15 mouse cellular contexts compared by ENCODE assay signal in genomic region chr4:134863937-134864729, GRCm38 (mm10). TPM values are rescaled to one million over a fixed set of nuclear protein-coding genes. Genes with fewer than 3 reads are reported as not detected.
A peak's percentile ranks its signal among the peaks of the same experiment; 100 is the strongest.
DNase-seq lines count a peak whose midpoint lies in the region; ATAC-seq and TF ChIP-seq lines count a peak whose summit lies in the region.
"Had no signal": no experiment of that assay in that cellular context is flagged by ENCODE, and none has a peak within 500 bp of the region (broad histone marks: within the 10 kb centered on the region; RNA-seq: fewer than 3 reads in every experiment).

Rhd (plus strand) TSS chr4:134864536.

- H3K4me3 ChIP-seq in lung, embryonic 14.5 days (ENCODE audit: low read depth, low read length): peak within 1 kb of the TSS; percentile 17; the same call in 1 of the 2 replicates
- peak within 1 kb of the TSS; percentile 20 for H3K4me3 ChIP-seq in spleen, adult 2 months (ENCODE audit: extremely low read depth, insufficient read depth, insufficient read length)
- H3K4me3 ChIP-seq: neural tube, embryonic 13.5 days had no signal

- DNase-seq in lung, embryonic 14.5 days: no peak
- no peak for DNase-seq in lung, postnatal 25 days (ENCODE audit: low spot score)
- DNase-seq in c-Kit-negative CD71-positive TER-119-positive erythroid progenitor cells, embryonic 14.5 days (ENCODE audit: low read depth, low spot score): peak; percentile 71
- no peak for DNase-seq in spleen, adult 2 months (ENCODE audit: low read depth in 1 of 2, low spot score in 2 of 2)
- no peak for DNase-seq in right cerebral cortex, postnatal 4 days
- DNase-seq in natural killer cell, adult 2 months (ENCODE audit: low spot score in 2 of 2): no peak
- DNase-seq: adrenal gland, postnatal 10 days; cerebellum, adult 2 months; gastrocnemius, postnatal 36 days; kidney, postnatal 36 days; thymus, postnatal 36 days had no signal

- TF ChIP-seq POLR2A in spleen, adult 2 months (IDR thresholded peaks at IDR 0.05; ENCODE audit: low read depth, low read length): no peak

- no peak for ATAC-seq in lung, embryonic 14.5 days (ENCODE audit: insufficient read depth)
- no peak for ATAC-seq in hematopoietic stem cell, adult 5-6 weeks (replicated peaks in 1 of 2; ENCODE audit: insufficient read depth in 1 of 2, low FRiP score in 2 of 2, low TSS enrichment in 1 of 2, low read depth in 1 of 2, poor library complexity in 2 of 2, severe bottlenecking in 2 of 2)
- no peak for ATAC-seq in frontal cortex, adult (ENCODE audit: low TSS enrichment)

- H3K4me2 ChIP-seq in lung, embryonic 14.5 days: no peak within 1 kb of the TSS
- H3K4me2 ChIP-seq: neural tube, embryonic 13.5 days had no signal

- WGBS in lung, embryonic 14.5 days: 52% methylated on average over 14 of the region's 14 CpGs
- WGBS in spleen, adult 2 months: 79% methylated on average over 14 of the region's 14 CpGs

- H3K27ac ChIP-seq in lung, embryonic 14.5 days (ENCODE audit: low read depth): no peak within 1 kb of the TSS; the same call in 1 of the 2 replicates
- peak within 1 kb of the TSS; percentile 20; the same call in 1 of the 2 replicates for H3K27ac ChIP-seq in spleen, adult 2 months (ENCODE audit: insufficient read depth, low read length)
- H3K27ac ChIP-seq: neural tube, embryonic 13.5 days had no signal

- H3K9me3 ChIP-seq in lung, embryonic 14.5 days (ENCODE audit: low read depth, low read length): no peaks in the 10 kb centered on the region
- H3K9me3 ChIP-seq: neural tube, embryonic 13.5 days had no signal

- no peaks in the 10 kb centered on the region for H3K36me3 ChIP-seq in lung, embryonic 14.5 days (ENCODE audit: insufficient read depth)
- H3K36me3 ChIP-seq in spleen, adult 2 months (ENCODE audit: control insufficient read depth, insufficient read depth, low read length): no peaks in the 10 kb centered on the region
- H3K36me3 ChIP-seq: neural tube, embryonic 13.5 days had no signal

- TF ChIP-seq CTCF in lung, embryonic 14.5 days (IDR thresholded peaks at IDR 0.05; ENCODE audit: low read depth): no peak
- no peak for TF ChIP-seq CTCF in spleen, adult 2 months (IDR thresholded peaks at IDR 0.05; ENCODE audit: extremely low read depth, insufficient read depth, insufficient read length, insufficient replicate concordance)

- H3K4me1 ChIP-seq in lung, embryonic 14.5 days (ENCODE audit: insufficient read depth): no peaks in the 10 kb centered on the region
- H3K4me1 ChIP-seq in spleen, adult 2 months (ENCODE audit: control insufficient read depth, insufficient read depth, insufficient read length): no peaks in the 10 kb centered on the region

- H3K9ac ChIP-seq in lung, embryonic 14.5 days: peak within 1 kb of the TSS; percentile 9; the same call in 1 of the 2 replicates
- H3K9ac ChIP-seq: neural tube, embryonic 13.5 days had no signal

- H3K27me3 ChIP-seq in lung, embryonic 14.5 days (ENCODE audit: insufficient read depth, low read length): peaks cover 9% of the 10 kb centered on the region
- H3K27me3 ChIP-seq in spleen, adult 2 months (ENCODE audit: control insufficient read depth, insufficient read depth, low read length): peaks cover 1% of the 10 kb centered on the region; the same call in 1 of the 2 replicates

RNA-seq across cellular contexts. Expression of gene Rhd, which starts in this region (rescaled TPM):
- polyA plus RNA-seq in lung, embryonic 14.5 days (2014; fragmentation: Nextera tagmentation; extraction: Ambion mirVana): 1.6 and 1.7 TPM in 2 replicates
- total RNA-seq in hematopoietic stem cell, adult 5-6 weeks (2017): 5.5 and 34.6 TPM in 2 replicates
- 69.5 and 84.0 TPM in 2 replicates for polyA plus RNA-seq in spleen, adult 2 months (2012; rRNA removed)
- total RNA-seq: gastrocnemius, postnatal 36 days; left cerebral cortex, postnatal 14 days had no signal

Comparison
In these comparisons a context has a peak if more than half of its experiments do, and no peak if none do; other contexts are left out.
1. RNA of gene Rhd (polyA plus RNA-seq): 69.5 to 84.0 TPM in spleen, adult 2 months; 1.6 to 1.7 TPM in lung, embryonic 14.5 days; every median in the first group is over 10 times any median in the second.